Comparison of ENCODE assay signal across 30 mouse cellular contexts in genomic region chr15:102507561-102507960, GRCm38 (mm10). TPM values are rescaled to one million over a fixed set of nuclear protein-coding genes. Genes with fewer than 3 reads are reported as not detected.
DNase-seq lines count a peak whose midpoint lies in the region; ATAC-seq and TF ChIP-seq lines count a peak whose summit lies in the region.
"Had no signal": no experiment of that assay in that cellular context is flagged by ENCODE, and none has a peak within 500 bp of the region (broad histone marks: within the 10 kb centered on the region; RNA-seq: fewer than 3 reads in every experiment).

No protein-coding gene starts in this region.

- no peak for ATAC-seq in hindbrain, postnatal 0 days
- ATAC-seq: forebrain, embryonic 14.5 days; forebrain, postnatal 0 days; Patski had no signal

- peak; percentile 82 for DNase-seq in heart, adult 11 months
- no peak for DNase-seq in heart, adult 9 months (ENCODE audit: low spot score in 2 of 2)
- DNase-seq in layer of hippocampus, adult 11-12 months (ENCODE audit: low spot score) = peak; percentile 4
- no peak for DNase-seq in layer of hippocampus, adult 9-11 months
- no peak for DNase-seq in hindbrain, postnatal 0 days (ENCODE audit: low spot score)
- no peak for DNase-seq in testis, postnatal 14 days (ENCODE audit: low spot score)
- DNase-seq: adrenal gland, adult 2 months; adrenal gland, postnatal 14 days; B cell, adult 2 months; cerebellum, adult 18-20 months; cerebellum, adult 9-11 months; forebrain, postnatal 0 days; gastrocnemius, adult 2 months; gastrocnemius, postnatal 14 days; heart, adult 2 months; heart, postnatal 10 days; heart, postnatal 4 days had no signal

- no peak overlapping the region for H3K9ac ChIP-seq in hindbrain, postnatal 0 days (replicated peaks; ENCODE audit: low read length)
- H3K9ac ChIP-seq: embryonic facial prominence, embryonic 12.5 days; embryonic facial prominence, embryonic 15.5 days; forebrain, postnatal 0 days; heart, embryonic 12.5 days; heart, embryonic 15.5 days; hindbrain, embryonic 14.5 days had no signal

- H3K9me3 ChIP-seq in hindbrain, postnatal 0 days (ENCODE audit: low read length) = no peaks in the 10 kb centered on the region
- H3K9me3 ChIP-seq: embryonic facial prominence, embryonic 12.5 days; embryonic facial prominence, embryonic 15.5 days; G1E; heart, embryonic 12.5 days; heart, embryonic 15.5 days had no signal

- H3K27ac ChIP-seq in bone marrow macrophage, adult 2 months (ENCODE audit: insufficient read depth, low read depth, low read length) = peak overlapping the region; percentile 17
- H3K27ac ChIP-seq in hindbrain, postnatal 0 days = no peak overlapping the region
- H3K27ac ChIP-seq: embryonic facial prominence, embryonic 12.5 days; embryonic facial prominence, embryonic 15.5 days; gastrocnemius, adult 2 months; heart, adult 2 months; heart, embryonic 15.5 days; hindbrain, embryonic 14.5 days had no signal

- no peak for TF ChIP-seq CTCF in bone marrow macrophage, adult 2 months (IDR thresholded peaks at IDR 0.05; ENCODE audit: low read depth, low read length)
- no peak for TF ChIP-seq CTCF in hindbrain, postnatal 0 days (IDR thresholded peaks at IDR 0.05; ENCODE audit: low read depth)

- no peak overlapping the region for H3K4me3 ChIP-seq in bone marrow macrophage, adult 2 months (ENCODE audit: insufficient read depth, low read length)
- no peak overlapping the region for H3K4me3 ChIP-seq in hindbrain, postnatal 0 days (ENCODE audit: low read length)
- H3K4me3 ChIP-seq: embryonic facial prominence, embryonic 12.5 days; embryonic facial prominence, embryonic 15.5 days; gastrocnemius, adult 2 months; heart, adult 2 months; heart, embryonic 12.5 days; heart, embryonic 15.5 days had no signal

- no peaks in the 10 kb centered on the region for H3K27me3 ChIP-seq in hindbrain, postnatal 0 days (ENCODE audit: insufficient read depth, low read length)
- H3K27me3 ChIP-seq: CH12.LX; embryonic facial prominence, embryonic 12.5 days; embryonic facial prominence, embryonic 15.5 days; heart, embryonic 12.5 days; heart, embryonic 15.5 days; Patski had no signal

- peaks cover 37% of the 10 kb centered on the region for H3K36me3 ChIP-seq in hindbrain, postnatal 0 days (ENCODE audit: insufficient read depth, low read length)

- H3K4me1 ChIP-seq in bone marrow macrophage, adult 2 months (ENCODE audit: control insufficient read depth, insufficient read depth, low read length) = peaks cover 39% of the 10 kb centered on the region
- H3K4me1 ChIP-seq in hindbrain, postnatal 0 days (ENCODE audit: insufficient read depth, low read length) = peaks cover 32% of the 10 kb centered on the region

- H3K4me2 ChIP-seq in hindbrain, postnatal 0 days (ENCODE audit: low read depth, low read length) = no peak overlapping the region
- H3K4me2 ChIP-seq: embryonic facial prominence, embryonic 12.5 days; embryonic facial prominence, embryonic 15.5 days; heart, embryonic 12.5 days; heart, embryonic 15.5 days; hindbrain, embryonic 14.5 days had no signal

- TF ChIP-seq POLR2A in bone marrow macrophage, adult 2 months (IDR thresholded peaks at IDR 0.05; ENCODE audit: borderline replicate concordance, low read depth, low read length) = no peak

RNA-seq across cellular contexts. Expression of gene Gm10337, which starts 4.0 kb away (rescaled TPM):
- not detected in 2 replicates for polyA plus RNA-seq in bone marrow macrophage, adult 2 months (2012; ENCODE audit: insufficient read depth, insufficient read length, missing spikeins)
- total RNA-seq in hindbrain, postnatal 0 days (2014; rRNA removed) = not detected in 2 replicates
- 2.7 and 7.3 TPM in 2 replicates for polyA plus RNA-seq in hindbrain, postnatal 0 days (2015; fragmentation: Nextera tagmentation; extraction: Ambion mirVana)
- total RNA-seq: adrenal gland, adult 2 months; adrenal gland, postnatal 14 days; CH12.LX; common myeloid progenitor, adult 5-6 weeks; forebrain, postnatal 0 days; G1E; gastrocnemius, adult 2 months; gastrocnemius, postnatal 14 days; heart, adult 2 months had no signal
- polyA plus RNA-seq: adrenal gland, adult 2 months; embryonic facial prominence, embryonic 12.5 days; forebrain, embryonic 11.5 days; forebrain, embryonic 14.5 days; frontal cortex, adult 2 months; G1E; heart, adult 2 months; heart, embryonic 12.5 days had no signal

RNA-seq across cellular contexts. Expression of gene Map3k12, which starts 9.3 kb away (rescaled TPM):
- polyA plus RNA-seq in bone marrow macrophage, adult 2 months (2012; ENCODE audit: insufficient read depth, insufficient read length, missing spikeins) = 17.4 and 17.5 TPM in 2 replicates
- total RNA-seq in hindbrain, postnatal 0 days (2014; rRNA removed) = 68.2 and 86.1 TPM in 2 replicates
- 41.2 and 42.0 TPM in 2 replicates for polyA plus RNA-seq in hindbrain, postnatal 0 days (2015; fragmentation: Nextera tagmentation; extraction: Ambion mirVana)

RNA-seq across cellular contexts. Expression of gene Tarbp2, which starts 10.4 kb away (rescaled TPM):
- polyA plus RNA-seq in bone marrow macrophage, adult 2 months (2012; ENCODE audit: insufficient read depth, insufficient read length, missing spikeins) = 24.9 and 33.9 TPM in 2 replicates
- total RNA-seq in hindbrain, postnatal 0 days (2014; rRNA removed) = 69.9 and 91.1 TPM in 2 replicates
- polyA plus RNA-seq in hindbrain, postnatal 0 days (2015; fragmentation: Nextera tagmentation; extraction: Ambion mirVana) = 97.2 and 99.5 TPM in 2 replicates

RNA-seq across cellular contexts. Expression of gene Npff, which starts 17.2 kb away (rescaled TPM):
- polyA plus RNA-seq in bone marrow macrophage, adult 2 months (2012; ENCODE audit: insufficient read depth, insufficient read length, missing spikeins) = 7.3 and 9.1 TPM in 2 replicates
- 4.6 and 13.9 TPM in 2 replicates for total RNA-seq in hindbrain, postnatal 0 days (2014; rRNA removed)
- polyA plus RNA-seq in hindbrain, postnatal 0 days (2015; fragmentation: Nextera tagmentation; extraction: Ambion mirVana) = 3.1 and 5.4 TPM in 2 replicates

RNA-seq across cellular contexts. Expression of gene Pcbp2, which starts 37.2 kb away (rescaled TPM):
- 724 and 763 TPM in 2 replicates for polyA plus RNA-seq in bone marrow macrophage, adult 2 months (2012; ENCODE audit: insufficient read depth, insufficient read length, missing spikeins)
- 151 and 157 TPM in 2 replicates for total RNA-seq in hindbrain, postnatal 0 days (2014; rRNA removed)
- polyA plus RNA-seq in hindbrain, postnatal 0 days (2015; fragmentation: Nextera tagmentation; extraction: Ambion mirVana) = 104 TPM in 2 replicates

Comparison
In these comparisons a context has a peak if more than half of its experiments do, and no peak if none do; other contexts are left out.
1. DNase-seq: peak in heart, adult 11 months (single experiment) and layer of hippocampus, adult 11-12 months (single experiment); none in heart, adult 9 months (0 of 2), layer of hippocampus, adult 9-11 months (single experiment), hindbrain, postnatal 0 days (single experiment) and testis, postnatal 14 days (single experiment).